Mouse (Mus musculus): ENCODE measurements around the gene Ak8. TPM values are rescaled to one million over a fixed set of nuclear protein-coding genes. Genes with fewer than 3 reads are reported as not detected.
A peak's percentile ranks its signal among the peaks of the same experiment; 100 is the strongest.

Gene Ak8
- polyA plus RNA-seq, 1 experiment from 2014 or later = 1.3 TPM

DNA sequence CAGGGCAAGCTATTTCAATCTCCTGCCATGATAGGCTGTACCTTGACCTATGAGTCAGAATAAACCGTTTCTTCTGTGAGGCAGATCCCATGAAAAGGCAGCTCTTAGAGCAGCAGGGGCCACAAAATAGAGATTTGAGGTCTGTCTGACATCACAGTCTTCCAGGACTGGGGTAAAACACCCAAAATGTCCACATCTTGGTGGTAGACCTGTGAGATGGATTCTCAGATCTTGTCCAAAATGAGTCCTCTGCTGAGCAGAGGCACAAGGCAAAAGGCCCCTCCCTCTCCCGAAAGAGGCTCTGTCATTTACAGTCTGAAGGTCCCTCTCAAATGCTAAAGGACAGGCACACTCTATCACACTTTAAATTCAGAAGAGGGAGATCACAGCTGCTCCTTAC, 47.7 kb downstream of the Ak8 start:
- Histone ChIP-seq H3K9me3 (ENCODE audit: control insufficient read depth, low read length) (no peaks in the 10 kb centered on the region), H3K9ac (ENCODE audit: low read depth, low read length) (no peak overlapping the region), H3K4me2 (replicated peaks; ENCODE audit: low read depth, low read length) (no peak overlapping the region), H3K4me1 (replicated peaks; ENCODE audit: control insufficient read depth, insufficient read depth, low read length) (peaks cover 2% of the 10 kb centered on the region; the same call in 1 of the 2 replicates), H3K27me3 (ENCODE audit: control insufficient read depth, insufficient read depth, low read length) (peaks cover 8% of the 10 kb centered on the region; the same call in 1 of the 2 replicates), H3K27ac (ENCODE audit: low read depth, low read length) (no peak overlapping the region), H3K4me3 (ENCODE audit: low read depth, low read length) (no peak overlapping the region), H3K36me3 (ENCODE audit: control insufficient read depth, insufficient read depth, low read length) (no peaks in the 10 kb centered on the region)
- DNase-seq (ENCODE audit: low spot score) (no peak), ATAC-seq (ENCODE audit: low FRiP score) (no peak)
- 83% methylated on average over 2 of the region's 2 CpGs for WGBS

- 1% methylated on average over 17 of the region's 17 CpGs for WGBS
- no peak for ATAC-seq (ENCODE audit: low FRiP score)
- Histone ChIP-seq H3K36me3 (ENCODE audit: control insufficient read depth, insufficient read depth, low read length) (no peaks in the 10 kb centered on the region), H3K27me3 (ENCODE audit: control insufficient read depth, insufficient read depth, low read length) (peaks cover 16% of the 10 kb centered on the region; the same call in 1 of the 2 replicates), H3K4me1 (replicated peaks; ENCODE audit: control insufficient read depth, insufficient read depth, low read length) (peaks cover 5% of the 10 kb centered on the region; the same call in 1 of the 2 replicates), H3K4me3 (ENCODE audit: low read depth, low read length) (peak overlapping the region; percentile 33), H3K27ac (ENCODE audit: low read depth, low read length) (no peak overlapping the region), H3K4me2 (replicated peaks; ENCODE audit: low read depth, low read length) (peak overlapping the region; percentile 64), H3K9me3 (ENCODE audit: control insufficient read depth, low read length) (no peaks in the 10 kb centered on the region), H3K9ac (ENCODE audit: low read depth, low read length) (peak overlapping the region; percentile 31; the same call in 1 of the 2 replicates)
- DNase-seq (ENCODE audit: low spot score) = peak; percentile 59
Observed at GRCm38 (mm10) chr2:28751186-28751585, 51.2 kb downstream of the Ak8 start.

DNA sequence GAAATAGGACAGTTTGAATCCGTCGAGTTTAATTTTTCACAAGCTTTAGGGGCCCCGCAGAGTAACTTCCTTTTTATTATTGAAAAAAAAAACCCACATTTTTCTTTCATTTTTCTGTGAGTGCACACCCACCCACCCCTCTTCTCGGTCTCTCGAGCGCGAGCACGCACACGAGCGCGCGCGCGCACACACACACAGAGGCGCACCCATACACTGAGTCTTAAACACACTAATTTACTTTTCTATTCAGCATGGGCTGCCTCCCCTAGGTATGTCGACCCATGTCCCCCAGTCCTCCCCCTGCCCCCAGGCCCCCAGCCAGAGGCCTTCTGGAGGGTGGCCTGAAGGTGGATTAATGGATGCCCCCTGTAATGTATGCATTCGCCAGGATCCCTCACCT, 51.7 kb downstream of the Ak8 start:
- Histone ChIP-seq H3K9ac (ENCODE audit: low read depth, low read length) (peak overlapping the region; percentile 31; the same call in 1 of the 2 replicates), H3K9me3 (ENCODE audit: control insufficient read depth, low read length) (no peaks in the 10 kb centered on the region), H3K27ac (ENCODE audit: low read depth, low read length) (no peak overlapping the region), H3K36me3 (ENCODE audit: control insufficient read depth, insufficient read depth, low read length) (no peaks in the 10 kb centered on the region), H3K4me1 (replicated peaks; ENCODE audit: control insufficient read depth, insufficient read depth, low read length) (peaks cover 5% of the 10 kb centered on the region; the same call in 1 of the 2 replicates), H3K4me3 (ENCODE audit: low read depth, low read length) (peak overlapping the region; percentile 33), H3K4me2 (replicated peaks; ENCODE audit: low read depth, low read length) (peak overlapping the region; percentile 64), H3K27me3 (ENCODE audit: control insufficient read depth, insufficient read depth, low read length) (peaks cover 16% of the 10 kb centered on the region; the same call in 1 of the 2 replicates)
- no peak for ATAC-seq (ENCODE audit: low FRiP score)
- WGBS = 12% methylated on average over 17 of the region's 17 CpGs
- DNase-seq (ENCODE audit: low spot score) = peak; percentile 65

- Histone ChIP-seq H3K36me3 (ENCODE audit: control insufficient read depth, insufficient read depth, low read length) (no peaks in the 10 kb centered on the region), H3K4me3 (ENCODE audit: low read depth, low read length) (no peak overlapping the region), H3K4me1 (replicated peaks; ENCODE audit: control insufficient read depth, insufficient read depth, low read length) (peaks cover 5% of the 10 kb centered on the region; the same call in 1 of the 2 replicates), H3K9me3 (ENCODE audit: control insufficient read depth, low read length) (no peaks in the 10 kb centered on the region), H3K4me2 (replicated peaks; ENCODE audit: low read depth, low read length) (no peak overlapping the region), H3K27ac (ENCODE audit: low read depth, low read length) (no peak overlapping the region), H3K9ac (ENCODE audit: low read depth, low read length) (0 out of 2 replicates have a peak overlapping the region, but pooled peaks have one; percentile 4), H3K27me3 (ENCODE audit: control insufficient read depth, insufficient read depth, low read length) (peaks cover 16% of the 10 kb centered on the region; the same call in 1 of the 2 replicates)
- DNase-seq (ENCODE audit: low spot score) = no peak
- 48% methylated on average over 8 of the region's 8 CpGs for WGBS
- no peak for ATAC-seq (ENCODE audit: low FRiP score)
Observed at GRCm38 (mm10) chr2:28752388-28752787, 52.4 kb downstream of the Ak8 start.

GRCm38 (mm10) chr2:28755451-28755850, 55.5 kb downstream of the Ak8 start:
- Histone ChIP-seq H3K4me1 (replicated peaks; ENCODE audit: control insufficient read depth, insufficient read depth, low read length) (peaks cover 5% of the 10 kb centered on the region; the same call in 1 of the 2 replicates), H3K4me2 (replicated peaks; ENCODE audit: low read depth, low read length) (no peak overlapping the region), H3K36me3 (ENCODE audit: control insufficient read depth, insufficient read depth, low read length) (no peaks in the 10 kb centered on the region), H3K9me3 (ENCODE audit: control insufficient read depth, low read length) (no peaks in the 10 kb centered on the region), H3K27ac (ENCODE audit: low read depth, low read length) (no peak overlapping the region), H3K4me3 (ENCODE audit: low read depth, low read length) (no peak overlapping the region), H3K27me3 (ENCODE audit: control insufficient read depth, insufficient read depth, low read length) (peaks cover 12% of the 10 kb centered on the region; the same call in 1 of the 2 replicates), H3K9ac (ENCODE audit: low read depth, low read length) (no peak overlapping the region)
- ATAC-seq (ENCODE audit: low FRiP score) (no peak), DNase-seq (ENCODE audit: low spot score) (peak; percentile 88)
- 4% methylated on average over 7 of the region's 7 CpGs for WGBS

DNA sequence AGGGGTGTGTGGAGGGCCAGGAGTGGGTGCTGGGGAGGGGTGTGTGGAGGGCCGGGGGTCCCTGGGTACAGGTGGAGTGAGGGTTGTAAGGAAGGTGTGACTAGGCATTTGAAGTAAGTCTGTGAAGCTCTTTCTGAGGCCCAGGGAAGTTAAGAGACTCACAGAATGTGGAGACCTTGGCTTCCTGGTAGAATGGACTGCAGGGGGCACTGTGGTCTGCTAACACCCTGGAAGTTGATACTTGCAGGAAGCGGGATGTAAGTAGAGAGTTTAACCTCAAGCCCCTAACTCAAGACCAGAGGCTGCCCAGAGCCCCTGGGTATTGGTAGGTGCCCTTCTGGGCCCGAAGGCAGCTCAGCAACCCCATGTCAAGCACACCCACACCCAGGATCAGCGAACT, 56.2 kb downstream of the Ak8 start:
- Histone ChIP-seq H3K4me1 (replicated peaks; ENCODE audit: control insufficient read depth, insufficient read depth, low read length) (0 out of 2 replicates have a peak, but pooled peaks cover 3% of the 10 kb centered on the region), H3K4me2 (replicated peaks; ENCODE audit: low read depth, low read length) (no peak overlapping the region), H3K9ac (ENCODE audit: low read depth, low read length) (no peak overlapping the region), H3K36me3 (ENCODE audit: control insufficient read depth, insufficient read depth, low read length) (no peaks in the 10 kb centered on the region), H3K27ac (ENCODE audit: low read depth, low read length) (no peak overlapping the region), H3K4me3 (ENCODE audit: low read depth, low read length) (no peak overlapping the region), H3K9me3 (ENCODE audit: control insufficient read depth, low read length) (no peaks in the 10 kb centered on the region), H3K27me3 (ENCODE audit: control insufficient read depth, insufficient read depth, low read length) (peaks cover 9% of the 10 kb centered on the region; the same call in 1 of the 2 replicates)
- no peak for ATAC-seq (ENCODE audit: low FRiP score)
- DNase-seq (ENCODE audit: low spot score) = peak; percentile 77
- WGBS = 43% methylated on average over 4 of the region's 4 CpGs

GRCm38 (mm10) chr2:28759441-28759840, 59.5 kb downstream of the Ak8 start:
- Histone ChIP-seq H3K27ac (ENCODE audit: low read depth, low read length) (no peak overlapping the region), H3K27me3 (ENCODE audit: control insufficient read depth, insufficient read depth, low read length) (peaks cover 8% of the 10 kb centered on the region; the same call in 1 of the 2 replicates), H3K9me3 (ENCODE audit: control insufficient read depth, low read length) (no peaks in the 10 kb centered on the region), H3K4me2 (replicated peaks; ENCODE audit: low read depth, low read length) (no peak overlapping the region), H3K9ac (ENCODE audit: low read depth, low read length) (no peak overlapping the region), H3K36me3 (ENCODE audit: control insufficient read depth, insufficient read depth, low read length) (no peaks in the 10 kb centered on the region), H3K4me1 (replicated peaks; ENCODE audit: control insufficient read depth, insufficient read depth, low read length) (0 out of 2 replicates have a peak, but pooled peaks cover 3% of the 10 kb centered on the region), H3K4me3 (ENCODE audit: low read depth, low read length) (no peak overlapping the region)
- WGBS = 32% methylated on average over 4 of the region's 4 CpGs
- ATAC-seq (ENCODE audit: low FRiP score) = no peak
- no peak for DNase-seq (ENCODE audit: low spot score)

GRCm38 (mm10) chr2:28766590-28766989, 66.6 kb downstream of the Ak8 start:
- ATAC-seq (ENCODE audit: low FRiP score) (no peak), DNase-seq (ENCODE audit: low spot score) (no peak)
- Histone ChIP-seq H3K9me3 (ENCODE audit: control insufficient read depth, low read length) (no peaks in the 10 kb centered on the region), H3K27ac (ENCODE audit: low read depth, low read length) (no peak overlapping the region), H3K36me3 (ENCODE audit: control insufficient read depth, insufficient read depth, low read length) (no peaks in the 10 kb centered on the region), H3K4me2 (replicated peaks; ENCODE audit: low read depth, low read length) (no peak overlapping the region), H3K4me3 (ENCODE audit: low read depth, low read length) (no peak overlapping the region), H3K9ac (ENCODE audit: low read depth, low read length) (no peak overlapping the region), H3K27me3 (ENCODE audit: control insufficient read depth, insufficient read depth, low read length) (no peaks in the 10 kb centered on the region), H3K4me1 (replicated peaks; ENCODE audit: control insufficient read depth, insufficient read depth, low read length) (peaks cover 3% of the 10 kb centered on the region)
- 84% methylated on average over 4 of the region's 4 CpGs for WGBS

DNA sequence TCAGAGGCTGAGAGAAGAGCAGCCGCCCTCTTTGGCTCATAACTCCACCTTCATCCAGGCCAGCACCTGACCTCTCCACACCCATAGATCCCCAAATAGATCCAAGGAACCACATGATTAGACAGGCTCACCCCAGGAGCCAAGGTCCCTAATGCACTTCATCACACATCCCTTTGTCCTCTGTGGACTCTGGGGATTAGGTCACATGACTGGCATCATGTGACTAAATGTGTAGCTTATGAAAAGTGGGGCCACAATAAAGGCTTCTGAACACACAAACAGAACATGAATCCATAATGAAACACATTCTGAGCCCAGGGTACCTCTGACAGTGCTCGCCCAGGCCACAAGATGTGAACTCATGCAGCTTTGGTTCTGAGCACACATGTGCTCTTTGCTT, 67.1 kb downstream of the Ak8 start:
- 85% methylated on average over 2 of the region's 2 CpGs for WGBS
- no peak overlapping the region for H3K4me3 ChIP-seq (ENCODE audit: low read depth, low read length)
- no peaks in the 10 kb centered on the region for H3K9me3 ChIP-seq (ENCODE audit: control insufficient read depth, low read length)
- H3K36me3 ChIP-seq (ENCODE audit: control insufficient read depth, insufficient read depth, low read length) = no peaks in the 10 kb centered on the region
- no peak overlapping the region for H3K9ac ChIP-seq (ENCODE audit: low read depth, low read length)
- ATAC-seq (ENCODE audit: low FRiP score) (no peak), DNase-seq (ENCODE audit: low spot score) (no peak)
- no peak overlapping the region for H3K27ac ChIP-seq (ENCODE audit: low read depth, low read length)
- peaks cover 3% of the 10 kb centered on the region for H3K4me1 ChIP-seq (replicated peaks; ENCODE audit: control insufficient read depth, insufficient read depth, low read length)
- H3K27me3 ChIP-seq (ENCODE audit: control insufficient read depth, insufficient read depth, low read length) = no peaks in the 10 kb centered on the region
- H3K4me2 ChIP-seq (replicated peaks; ENCODE audit: low read depth, low read length) = no peak overlapping the region
